In genomic region chr6:8209047-8209865, GRCm38 (mm10) we compare ENCODE assay signal across 1 mouse cellular context.
TF ChIP-seq lines count a peak whose summit lies in the region.

Gene Mios (plus strand): TSS chr6:8209222.

TF ChIP-seq in CH12.LX, 34 proteins besides CTCF, POLR2A, EP300 and RAD21 (continued from another document):
- TF ChIP-seq POLR2AphosphoS2 (IDR thresholded peaks at IDR 0.05; ENCODE audit: low read depth, low read length) (no peak; the same call in 1 of the 2 replicates), NELFE (IDR thresholded peaks at IDR 0.05; ENCODE audit: low read depth, low read length) (peak; percentile 90), MYC (IDR thresholded peaks at IDR 0.05; ENCODE audit: low read depth, low read length) (no peak), SMC3 (IDR thresholded peaks at IDR 0.05; ENCODE audit: low read depth, low read length) (no peak), HCFC1 (IDR thresholded peaks at IDR 0.05; ENCODE audit: low read depth, low read length) (peak; percentile 42), UBTF (IDR thresholded peaks at IDR 0.05; ENCODE audit: low read depth, low read length) (peak; percentile 80; the same call in 1 of the 2 replicates), SIN3A (IDR thresholded peaks at IDR 0.05; ENCODE audit: low read length) (peak; percentile 78; the same call in 1 of the 2 replicates)
